Comparison of ENCODE assay signal across 26 mouse cellular contexts in genomic region chr15:78789721-78790323, GRCm38 (mm10). TPM values are rescaled to one million over a fixed set of nuclear protein-coding genes. Genes with fewer than 3 reads are reported as not detected.
DNase-seq lines count a peak whose midpoint lies in the region; ATAC-seq and TF ChIP-seq lines count a peak whose summit lies in the region.
"Had no signal": no experiment of that assay in that cellular context is flagged by ENCODE, and none has a peak within 500 bp of the region (broad histone marks: within the 10 kb centered on the region; RNA-seq: fewer than 3 reads in every experiment).

No protein-coding gene starts in this region.

- peak overlapping the region; percentile 61 for H3K27ac ChIP-seq in heart, adult 2 months
- H3K27ac ChIP-seq in heart, postnatal 0 days (ENCODE audit: low read depth): 0 out of 2 replicates have a peak overlapping the region, but pooled peaks have one; percentile 4
- no peak overlapping the region for H3K27ac ChIP-seq in heart, embryonic 10.5 days
- peak overlapping the region; percentile 68 for H3K27ac ChIP-seq in brown adipose tissue, adult 24 weeks (replicated peaks; ENCODE audit: low read depth, low read length)
- H3K27ac ChIP-seq: forebrain, embryonic 13.5 days; layer of hippocampus, adult 2 months; left cerebral cortex, adult 2 months; limb, embryonic 12.5 days; macrophage; midbrain, embryonic 15.5 days; neural tube, embryonic 15.5 days had no signal

- no peaks in the 10 kb centered on the region for H3K27me3 ChIP-seq in heart, adult 2 months (ENCODE audit: control insufficient read depth, insufficient read depth, low read length)
- no peaks in the 10 kb centered on the region for H3K27me3 ChIP-seq in heart, postnatal 0 days (ENCODE audit: control insufficient read depth, insufficient read depth, low read length)
- H3K27me3 ChIP-seq in heart, embryonic 10.5 days (ENCODE audit: insufficient read depth, poor library complexity, severe bottlenecking): peaks cover 19% of the 10 kb centered on the region
- H3K27me3 ChIP-seq: forebrain, embryonic 13.5 days; hindbrain, embryonic 13.5 days; liver, embryonic 15.5 days; midbrain, embryonic 15.5 days; neural tube, embryonic 15.5 days; Patski had no signal

- no peaks in the 10 kb centered on the region for H3K9me3 ChIP-seq in heart, postnatal 0 days (replicated peaks; ENCODE audit: control insufficient read depth, low read length)
- no peaks in the 10 kb centered on the region for H3K9me3 ChIP-seq in heart, embryonic 10.5 days
- H3K9me3 ChIP-seq: forebrain, embryonic 13.5 days; hindbrain, embryonic 13.5 days; limb, embryonic 12.5 days; liver, embryonic 15.5 days; midbrain, embryonic 10.5 days; midbrain, embryonic 15.5 days; neural tube, embryonic 15.5 days had no signal

- no peak for TF ChIP-seq POLR2A in heart, adult 2 months (IDR thresholded peaks at IDR 0.05; ENCODE audit: insufficient read depth, low read depth, low read length)

- WGBS in heart, adult 2 months: 72% methylated on average over 13 of the region's 13 CpGs
- 82% methylated on average over 13 of the region's 13 CpGs for WGBS in heart, postnatal 0 days
- WGBS in heart, embryonic 10.5 days: 84% methylated on average over 13 of the region's 13 CpGs

- H3K9ac ChIP-seq in heart, adult 2 months (ENCODE audit: low read depth, low read length): no peak overlapping the region
- no peak overlapping the region for H3K9ac ChIP-seq in heart, postnatal 0 days (replicated peaks; ENCODE audit: low read depth, low read length)
- H3K9ac ChIP-seq: forebrain, embryonic 13.5 days; limb, embryonic 12.5 days; liver, embryonic 15.5 days; midbrain, embryonic 15.5 days; neural tube, embryonic 15.5 days had no signal

- H3K36me3 ChIP-seq in heart, adult 2 months (ENCODE audit: control insufficient read depth, insufficient read depth, low read length): peaks cover 15% of the 10 kb centered on the region
- peaks cover 31% of the 10 kb centered on the region for H3K36me3 ChIP-seq in heart, postnatal 0 days (replicated peaks; ENCODE audit: control insufficient read depth, insufficient read depth, low read length)
- H3K36me3 ChIP-seq in heart, embryonic 10.5 days: peaks cover 9% of the 10 kb centered on the region; the same call in 1 of the 2 replicates
- H3K36me3 ChIP-seq: hindbrain, embryonic 13.5 days; limb, embryonic 12.5 days; liver, embryonic 15.5 days; midbrain, embryonic 10.5 days; midbrain, embryonic 15.5 days; neural tube, embryonic 15.5 days had no signal

- intact Hi-C loops in heart, adult 2 months (cut with DNase I): loop anchor here (5.0 kb wide), 1 partner anchor 263 kb away; no protein-coding TSS in a partner anchor
- intact Hi-C loops in heart, postnatal 14 days (cut with DNase I): no loop called here

- H3K4me1 ChIP-seq in heart, adult 2 months (ENCODE audit: control insufficient read depth, insufficient read depth, low read length): peaks cover 39% of the 10 kb centered on the region
- peaks cover 12% of the 10 kb centered on the region for H3K4me1 ChIP-seq in heart, postnatal 0 days (ENCODE audit: control insufficient read depth, insufficient read depth)
- H3K4me1 ChIP-seq in heart, embryonic 10.5 days: peaks cover 47% of the 10 kb centered on the region
- peaks cover 46% of the 10 kb centered on the region for H3K4me1 ChIP-seq in brown adipose tissue, adult 24 weeks (ENCODE audit: control insufficient read depth, insufficient read depth, insufficient read length, low read length)
- H3K4me1 ChIP-seq: midbrain, embryonic 15.5 days had no signal

- DNase-seq in heart, adult 2 months: no peak
- DNase-seq in heart, postnatal 14 days: no peak
- DNase-seq in heart, postnatal 0 days (ENCODE audit: low spot score): no peak
- no peak for DNase-seq in heart, embryonic 10.5 days (ENCODE audit: low spot score)
- DNase-seq in kidney, postnatal 10 days: peak; percentile 13
- DNase-seq in kidney, adult 8-10 months: no peak
- DNase-seq: cerebellum, adult 11 months; cerebellum, adult 9-10 months; cerebellum, postnatal 36 days; retina, postnatal 1 day; right cerebral cortex, postnatal 14 days; thymus, postnatal 4 days had no signal

- no peak overlapping the region for H3K4me2 ChIP-seq in heart, postnatal 0 days (ENCODE audit: low read depth, low read length)
- H3K4me2 ChIP-seq: forebrain, embryonic 13.5 days; hindbrain, embryonic 13.5 days; limb, embryonic 12.5 days; liver, embryonic 15.5 days; midbrain, embryonic 15.5 days; neural tube, embryonic 15.5 days had no signal

- no peak for TF ChIP-seq CTCF in heart, adult 2 months (IDR thresholded peaks at IDR 0.05)
- TF ChIP-seq CTCF in heart, postnatal 0 days (IDR thresholded peaks at IDR 0.05; ENCODE audit: low read depth): no peak

- TF ChIP-seq EP300 in heart, adult 2 months (IDR thresholded peaks at IDR 0.05; ENCODE audit: insufficient read depth, low read depth, low read length): no peak
- no peak for TF ChIP-seq EP300 in heart, postnatal 0 days (IDR thresholded peaks at IDR 0.05; ENCODE audit: low read depth)

- H3K4me3 ChIP-seq in heart, adult 2 months: no peak overlapping the region
- H3K4me3 ChIP-seq in heart, postnatal 0 days (ENCODE audit: low read depth, low read length): no peak overlapping the region
- H3K4me3 ChIP-seq in heart, embryonic 10.5 days: no peak overlapping the region
- H3K4me3 ChIP-seq in brown adipose tissue, adult 24 weeks (ENCODE audit: insufficient read depth, low read depth, low read length): no peak overlapping the region
- H3K4me3 ChIP-seq: forebrain, embryonic 13.5 days; hindbrain, embryonic 13.5 days; layer of hippocampus, adult 2 months; left cerebral cortex, adult 2 months; limb, embryonic 12.5 days; liver, embryonic 15.5 days; midbrain, embryonic 10.5 days; midbrain, embryonic 15.5 days; neural tube, embryonic 15.5 days had no signal

- ATAC-seq in heart, postnatal 0 days (ENCODE audit: insufficient read depth, low read depth): no peak
- ATAC-seq: forebrain, embryonic 13.5 days; intestine, postnatal 0 days; midbrain, embryonic 15.5 days; Patski had no signal

- H3K79me2 ChIP-seq in heart, adult 2 months (replicated peaks; ENCODE audit: control insufficient read depth, insufficient read depth, low read length): no peaks in the 10 kb centered on the region

RNA-seq across cellular contexts. Expression of gene Card10, which starts 13.0 kb away (rescaled TPM):
- 10 to 100 TPM; 15.0 to 17.0 TPM for total RNA-seq in heart, adult 2 months (2021)
- 22.3 and 28.5 TPM in 2 replicates for polyA plus RNA-seq in heart, adult 2 months (2012; rRNA removed)
- total RNA-seq in heart, postnatal 14 days (2021): 10 to 100 TPM; 20.3 to 20.6 TPM
- total RNA-seq in heart, postnatal 0 days (2014; rRNA removed; ENCODE audit: low replicate concordance): 2.7 and 6.4 TPM in 2 replicates
- 4.0 and 4.6 TPM in 2 replicates for polyA plus RNA-seq in heart, postnatal 0 days (2015; fragmentation: Nextera tagmentation; extraction: Ambion mirVana)
- polyA plus RNA-seq in heart, embryonic 10.5 days (2016; fragmentation: Nextera tagmentation; extraction: Ambion mirVana): 3.5 and 4.0 TPM in 2 replicates
- 3.9 and 4.8 TPM in 2 replicates for polyA plus RNA-seq in brown adipose tissue, adult 24 weeks (2012; ENCODE audit: insufficient read depth, insufficient read length, missing spikeins)
- total RNA-seq: MEL had no signal
- polyA plus RNA-seq: macrophage had no signal

RNA-seq across cellular contexts. Expression of gene Mfng, which starts 16.5 kb away (rescaled TPM):
- 10 to 100 TPM; 11.1 to 11.6 TPM for total RNA-seq in heart, adult 2 months (2021)
- polyA plus RNA-seq in heart, adult 2 months (2012; rRNA removed): 15.0 and 19.1 TPM in 2 replicates
- total RNA-seq in heart, postnatal 14 days (2021): 10 to 100 TPM; 14.0 to 14.6 TPM
- 12.9 and 13.1 TPM in 2 replicates for total RNA-seq in heart, postnatal 0 days (2014; rRNA removed; ENCODE audit: low replicate concordance)
- polyA plus RNA-seq in heart, postnatal 0 days (2015; fragmentation: Nextera tagmentation; extraction: Ambion mirVana): 13.0 and 13.4 TPM in 2 replicates
- 5.5 and 10.3 TPM in 2 replicates for polyA plus RNA-seq in heart, embryonic 10.5 days (2016; fragmentation: Nextera tagmentation; extraction: Ambion mirVana)
- polyA plus RNA-seq in brown adipose tissue, adult 24 weeks (2012; ENCODE audit: insufficient read depth, insufficient read length, missing spikeins): 12.0 and 20.7 TPM in 2 replicates
- polyA plus RNA-seq: Patski had no signal

RNA-seq across cellular contexts. Expression of gene Cdc42ep1, which starts 52.6 kb away (rescaled TPM):
- 10 to 100 TPM; 30.8 to 37.1 TPM for total RNA-seq in heart, adult 2 months (2021)
- 62.3 and 71.8 TPM in 2 replicates for polyA plus RNA-seq in heart, adult 2 months (2012; rRNA removed)
- 10 to 100 TPM; 47.5 to 50.8 TPM for total RNA-seq in heart, postnatal 14 days (2021)
- 44.7 and 52.5 TPM in 2 replicates for total RNA-seq in heart, postnatal 0 days (2014; rRNA removed; ENCODE audit: low replicate concordance)
- polyA plus RNA-seq in heart, postnatal 0 days (2015; fragmentation: Nextera tagmentation; extraction: Ambion mirVana): 27.1 and 27.4 TPM in 2 replicates
- 35.1 and 37.3 TPM in 2 replicates for polyA plus RNA-seq in heart, embryonic 10.5 days (2016; fragmentation: Nextera tagmentation; extraction: Ambion mirVana)
- 18.4 and 21.7 TPM in 2 replicates for polyA plus RNA-seq in brown adipose tissue, adult 24 weeks (2012; ENCODE audit: insufficient read depth, insufficient read length, missing spikeins)
- polyA plus RNA-seq: macrophage had no signal
